Mouse (Mus musculus): ENCODE results near the gene Tmc2. TPM values are rescaled to one million over a fixed set of nuclear protein-coding genes. Genes with fewer than 3 reads are reported as not detected.

The Tmc2 gene
- polyA plus RNA-seq, 1 experiment = not detected

GRCm38 (mm10) chr2:130275649-130276048 is 80.7 kb downstream of the Tmc2 start:
- TF ChIP-seq CTCF (IDR thresholded peaks at IDR 0.05; ENCODE audit: borderline replicate concordance, control insufficient read depth, extremely low read depth, insufficient read depth, low read length, poor library complexity) (0 out of 2 replicates have a peak, but pooled peaks have one; percentile 38), POLR2A (IDR thresholded peaks at IDR 0.05; ENCODE audit: control insufficient read depth, extremely low read depth, insufficient read depth, low read length, poor library complexity) (no peak)
- no peak overlapping the region for H3K4me3 ChIP-seq (ENCODE audit: control insufficient read depth, insufficient read depth, low read length)

GRCm38 (mm10) chr2:130279600-130280091 is 84.7 kb downstream of the Tmc2 start:
- TF ChIP-seq POLR2A (IDR thresholded peaks at IDR 0.05; ENCODE audit: control insufficient read depth, extremely low read depth, insufficient read depth, low read length, poor library complexity) = no peak
- TF ChIP-seq CTCF (IDR thresholded peaks at IDR 0.05; ENCODE audit: borderline replicate concordance, control insufficient read depth, extremely low read depth, insufficient read depth, low read length, poor library complexity) = no peak
- Histone ChIP-seq H3K4me3 (ENCODE audit: control insufficient read depth, insufficient read depth, low read length) (no peak overlapping the region), H3K27ac (ENCODE audit: control insufficient read depth, insufficient read depth, low read length) (no peak overlapping the region), H3K36me3 (ENCODE audit: control insufficient read depth, insufficient read depth, low read length) (peaks cover 47% of the 10 kb centered on the region), H3K27me3 (ENCODE audit: control insufficient read depth, insufficient read depth, low read length) (no peaks in the 10 kb centered on the region), H3K4me1 (replicated peaks; ENCODE audit: control insufficient read depth, insufficient read depth, low read length) (peaks cover 14% of the 10 kb centered on the region)
- DNase-seq = no peak
- 77% methylated on average over 8 of the region's 8 CpGs for WGBS

More at GRCm38 (mm10) chr2:130275649-130276048, 80.7 kb downstream of the Tmc2 start:
- 60% methylated on average over 6 of the region's 6 CpGs for WGBS
- Histone ChIP-seq H3K27ac (ENCODE audit: control insufficient read depth, insufficient read depth, low read length) (no peak overlapping the region), H3K4me1 (replicated peaks; ENCODE audit: control insufficient read depth, insufficient read depth, low read length) (peaks cover 7% of the 10 kb centered on the region; the same call in 1 of the 2 replicates), H3K36me3 (ENCODE audit: control insufficient read depth, insufficient read depth, low read length) (peaks cover 41% of the 10 kb centered on the region), H3K27me3 (ENCODE audit: control insufficient read depth, insufficient read depth, low read length) (no peaks in the 10 kb centered on the region)
- peak; percentile 46 for DNase-seq

DNA sequence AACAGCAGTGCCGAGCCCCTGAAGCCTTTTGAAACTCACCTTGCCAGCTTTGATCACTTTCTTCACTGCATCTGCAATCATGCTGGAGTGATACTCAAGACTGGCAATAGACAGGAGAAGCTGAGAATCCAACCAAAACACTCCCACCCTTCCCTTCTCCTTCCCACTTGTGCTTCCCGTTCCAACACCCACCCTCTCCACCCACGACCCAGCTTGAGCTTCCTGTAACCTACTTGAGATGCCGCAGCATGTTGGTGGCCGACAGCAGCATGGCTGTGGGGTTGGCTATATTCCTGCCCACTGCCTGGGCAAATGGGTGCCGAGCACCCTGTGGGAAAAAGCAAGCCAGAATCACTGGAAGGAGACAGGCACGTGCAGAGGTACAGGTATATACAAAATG is 85.2 kb downstream of the Tmc2 start:
- WGBS = 73% methylated on average over 7 of the region's 7 CpGs
- no peaks in the 10 kb centered on the region for H3K27me3 ChIP-seq (ENCODE audit: control insufficient read depth, insufficient read depth, low read length)
- no peak overlapping the region for H3K4me3 ChIP-seq (ENCODE audit: control insufficient read depth, insufficient read depth, low read length)
- DNase-seq = no peak
- H3K27ac ChIP-seq (ENCODE audit: control insufficient read depth, insufficient read depth, low read length) = no peak overlapping the region
- H3K36me3 ChIP-seq (ENCODE audit: control insufficient read depth, insufficient read depth, low read length) = peaks cover 47% of the 10 kb centered on the region
- TF ChIP-seq CTCF (IDR thresholded peaks at IDR 0.05; ENCODE audit: borderline replicate concordance, control insufficient read depth, extremely low read depth, insufficient read depth, low read length, poor library complexity) = no peak
- no peak for TF ChIP-seq POLR2A (IDR thresholded peaks at IDR 0.05; ENCODE audit: control insufficient read depth, extremely low read depth, insufficient read depth, low read length, poor library complexity)
- H3K4me1 ChIP-seq (replicated peaks; ENCODE audit: control insufficient read depth, insufficient read depth, low read length) = peaks cover 10% of the 10 kb centered on the region

- H3K36me3 ChIP-seq (ENCODE audit: control insufficient read depth, insufficient read depth, low read length) = peaks cover 42% of the 10 kb centered on the region
- no peak overlapping the region for H3K4me3 ChIP-seq (ENCODE audit: control insufficient read depth, insufficient read depth, low read length)
- H3K27me3 ChIP-seq (ENCODE audit: control insufficient read depth, insufficient read depth, low read length) = no peaks in the 10 kb centered on the region
- H3K4me1 ChIP-seq (replicated peaks; ENCODE audit: control insufficient read depth, insufficient read depth, low read length) = peaks cover 8% of the 10 kb centered on the region
- WGBS = 88% methylated on average over 4 of the region's 4 CpGs
- TF ChIP-seq POLR2A (IDR thresholded peaks at IDR 0.05; ENCODE audit: control insufficient read depth, extremely low read depth, insufficient read depth, low read length, poor library complexity) (no peak), CTCF (IDR thresholded peaks at IDR 0.05; ENCODE audit: borderline replicate concordance, control insufficient read depth, extremely low read depth, insufficient read depth, low read length, poor library complexity) (no peak)
- DNase-seq = no peak
- H3K27ac ChIP-seq (ENCODE audit: control insufficient read depth, insufficient read depth, low read length) = no peak overlapping the region
Measured at GRCm38 (mm10) chr2:130280818-130281217, 85.8 kb downstream of the Tmc2 start.

- no peak for TF ChIP-seq POLR2A (IDR thresholded peaks at IDR 0.05; ENCODE audit: control insufficient read depth, extremely low read depth, insufficient read depth, low read length, poor library complexity)
- peak; percentile 25; the same call in 1 of the 2 replicates for TF ChIP-seq CTCF (IDR thresholded peaks at IDR 0.05; ENCODE audit: borderline replicate concordance, control insufficient read depth, extremely low read depth, insufficient read depth, low read length, poor library complexity)
- Histone ChIP-seq H3K4me1 (replicated peaks; ENCODE audit: control insufficient read depth, insufficient read depth, low read length) (peaks cover 8% of the 10 kb centered on the region), H3K4me3 (ENCODE audit: control insufficient read depth, insufficient read depth, low read length) (peak within 1 kb of the TSS; percentile 89), H3K27me3 (ENCODE audit: control insufficient read depth, insufficient read depth, low read length) (no peaks in the 10 kb centered on the region), H3K36me3 (ENCODE audit: control insufficient read depth, insufficient read depth, low read length) (peaks cover 20% of the 10 kb centered on the region), H3K27ac (ENCODE audit: control insufficient read depth, insufficient read depth, low read length) (no peak within 1 kb of the TSS)
- DNase-seq = peak; percentile 79
- 2% methylated on average over 51 of the region's 51 CpGs for WGBS
Measured at GRCm38 (mm10) chr2:130283854-130284654, 89.1 kb downstream of the Tmc2 start, which contains the start of gene Idh3b. Gene Idh3b (minus strand): TSS chr2:130284547.

DNA sequence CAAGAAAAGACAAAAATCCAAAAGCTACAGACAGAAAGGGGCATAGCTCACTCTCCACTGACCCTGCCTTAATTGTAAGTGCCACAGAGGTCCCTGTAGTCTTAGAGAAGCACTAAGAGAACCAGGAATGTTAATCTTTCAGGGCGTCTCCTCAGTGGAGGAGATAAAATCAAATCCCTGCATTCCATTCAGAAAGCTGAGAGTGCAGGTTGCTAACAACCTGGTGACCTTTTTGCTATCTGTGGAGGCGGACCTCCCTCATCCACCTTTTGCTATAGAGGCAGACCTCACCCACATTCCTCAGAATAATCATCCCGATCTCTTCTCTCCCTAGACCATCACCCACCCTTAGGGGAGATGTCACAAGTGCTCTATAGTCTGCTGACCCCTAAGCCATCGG is 94.1 kb downstream of the Tmc2 start:
- Histone ChIP-seq H3K36me3 (ENCODE audit: control insufficient read depth, insufficient read depth, low read length) (no peaks in the 10 kb centered on the region), H3K4me3 (ENCODE audit: control insufficient read depth, insufficient read depth, low read length) (no peak overlapping the region), H3K4me1 (replicated peaks; ENCODE audit: control insufficient read depth, insufficient read depth, low read length) (no peaks in the 10 kb centered on the region; the same call in 1 of the 2 replicates), H3K27me3 (ENCODE audit: control insufficient read depth, insufficient read depth, low read length) (peaks cover 8% of the 10 kb centered on the region; the same call in 1 of the 2 replicates), H3K27ac (ENCODE audit: control insufficient read depth, insufficient read depth, low read length) (no peak overlapping the region)
- WGBS = 86% methylated on average over 4 of the region's 4 CpGs
- TF ChIP-seq POLR2A (IDR thresholded peaks at IDR 0.05; ENCODE audit: control insufficient read depth, extremely low read depth, insufficient read depth, low read length, poor library complexity) (no peak), CTCF (IDR thresholded peaks at IDR 0.05; ENCODE audit: borderline replicate concordance, control insufficient read depth, extremely low read depth, insufficient read depth, low read length, poor library complexity) (no peak)
- DNase-seq = no peak

All from thymus, adult 2 months (tissue).